Mouse (Mus musculus) stomach, embryonic 14.5 days (tissue): ENCODE results near the gene Rnf32. TPM values are rescaled to one million over a fixed set of nuclear protein-coding genes. Genes with fewer than 3 reads are reported as not detected.

Source experiments
- ATAC-seq: fragments of 200-750 bp; cut with Nextera tagmentation; 2 replicates; pipeline ENCODE4 v1.8.0; 2017; ENCODE audit warnings: low read depth, moderate TSS enrichment; ENCODE audit not compliant: insufficient number of reproducible peaks, insufficient read depth, low FRiP score
- H3K27ac ChIP-seq: fragments of 300-500 bp; sonication (generic); 2 replicates; pipeline ENCODE4 v1.5.1; 2014; ENCODE audit warnings: mild to moderate bottlenecking, low read length, moderate library complexity, mixed read lengths
- H3K27me3 ChIP-seq: fragments of 300-500 bp; sonication (generic); 2 replicates; pipeline ENCODE4 v1.6.1; 2014; ENCODE audit warnings: low read length, control low read depth, mixed read lengths; ENCODE audit not compliant: control insufficient read depth, insufficient read depth
- H3K36me3 ChIP-seq: fragments of 300-500 bp; sonication (generic); 2 replicates; pipeline ENCODE4 v1.6.1; 2014; ENCODE audit warnings: mild to moderate bottlenecking, control low read depth, low read length, moderate library complexity, mixed read lengths; ENCODE audit not compliant: control insufficient read depth, insufficient read depth
- H3K4me1 ChIP-seq: fragments of 300-500 bp; sonication (generic); 2 replicates; pipeline ENCODE4 v1.6.1; 2014; ENCODE audit warnings: low read length, control low read depth, mixed read lengths; ENCODE audit not compliant: control insufficient read depth, insufficient read depth
- H3K4me2 ChIP-seq: fragments of 300-500 bp; sonication (generic); replicated peaks from 2 replicates; pipeline ENCODE4 v1.6.1; 2014; ENCODE audit warnings: low read depth, low read length, control low read depth
- H3K4me3 ChIP-seq: fragments of 300-500 bp; sonication (generic); 2 replicates; pipeline ENCODE4 v1.5.1; 2014; ENCODE audit warnings: low read depth, low read length, control low read depth
- H3K9ac ChIP-seq: fragments of 300-500 bp; sonication (generic); replicated peaks from 2 replicates; pipeline ENCODE4 v1.6.1; 2014; ENCODE audit warnings: low read depth, mild to moderate bottlenecking, control low read depth, low read length, moderate library complexity, mixed read lengths
- H3K9me3 ChIP-seq: fragments of 300-500 bp; sonication (generic); 2 replicates; pipeline ENCODE4 v1.6.1; 2016; ENCODE audit warnings: low read depth, low read length, control low read depth; ENCODE audit not compliant: control insufficient read depth
- WGBS: fragments of 180-500 bp; shearing (Covaris S2); extraction: QIAGEN DNeasy Blood & Tissue Kit; methylation state at CpG from one replicate; pipeline ENCODE4 v1.1.7; 2014; 5-methylcytosine and 5-hydroxymethylcytosine counted together
- polyA plus RNA-seq: library from polyadenylated mRNA; unstranded; fragments of >200 nt; fragmentation: Nextera tagmentation; extraction: Ambion mirVana; gene quantifications from 2 replicates; pipeline ENCODE4 v1.2.1, GENCODE M21; 2014

The Rnf32 gene
- polyA plus RNA-seq, 1 experiment from 2014 or later: 10.8 TPM

GRCm38 (mm10) chr5:29244769-29245168, 49.0 kb downstream of the Rnf32 start:
- Histone ChIP-seq H3K9ac (no peak overlapping the region), H3K4me2 (no peak overlapping the region), H3K4me1 (no peaks in the 10 kb centered on the region), H3K27ac (no peak overlapping the region), H3K4me3 (no peak overlapping the region), H3K36me3 (no peaks in the 10 kb centered on the region), H3K27me3 (no peaks in the 10 kb centered on the region), H3K9me3 (0 out of 2 replicates have a peak, but pooled peaks cover 2% of the 10 kb centered on the region)
- whole genome bisulfite sequencing: no CpG with 5 or more reads among the region's 1 CpGs
- no peak for ATAC-seq

GRCm38 (mm10) chr5:29250795-29251495, 55.2 kb downstream of the Rnf32 start:
- H3K4me1 ChIP-seq: no peaks in the 10 kb centered on the region
- no peak overlapping the region for H3K4me3 ChIP-seq
- no peaks in the 10 kb centered on the region for H3K27me3 ChIP-seq
- H3K9me3 ChIP-seq: no peaks in the 10 kb centered on the region
- ATAC-seq: 0 out of 2 replicates have a peak, but pooled peaks have one; percentile 61
- no peak overlapping the region for H3K9ac ChIP-seq
- H3K36me3 ChIP-seq: no peaks in the 10 kb centered on the region
- WGBS: 64% methylated on average over 8 of the region's 8 CpGs
- H3K4me2 ChIP-seq: no peak overlapping the region
- H3K27ac ChIP-seq: no peak overlapping the region

- no peaks in the 10 kb centered on the region for H3K9me3 ChIP-seq
- H3K4me2 ChIP-seq: no peak overlapping the region
- H3K36me3 ChIP-seq: no peaks in the 10 kb centered on the region
- H3K4me3 ChIP-seq: no peak overlapping the region
- 64% methylated on average over 1 of the region's 1 CpGs for WGBS
- ATAC-seq: no peak
- H3K4me1 ChIP-seq: no peaks in the 10 kb centered on the region
- no peak overlapping the region for H3K9ac ChIP-seq
- H3K27me3 ChIP-seq: no peaks in the 10 kb centered on the region
- no peak overlapping the region for H3K27ac ChIP-seq
Measured at GRCm38 (mm10) chr5:29251496-29251873, 55.7 kb downstream of the Rnf32 start.

- no peak overlapping the region for H3K9ac ChIP-seq
- no peaks in the 10 kb centered on the region for H3K9me3 ChIP-seq
- ATAC-seq: no peak
- H3K4me2 ChIP-seq: no peak overlapping the region
- no peaks in the 10 kb centered on the region for H3K36me3 ChIP-seq
- no peak overlapping the region for H3K4me3 ChIP-seq
- 60% methylated on average over 2 of the region's 2 CpGs for WGBS
- no peak overlapping the region for H3K27ac ChIP-seq
- H3K4me1 ChIP-seq: no peaks in the 10 kb centered on the region
- H3K27me3 ChIP-seq: no peaks in the 10 kb centered on the region
Measured at GRCm38 (mm10) chr5:29253876-29254275, 58.1 kb downstream of the Rnf32 start.

- Histone ChIP-seq H3K36me3 (no peaks in the 10 kb centered on the region), H3K27me3 (no peaks in the 10 kb centered on the region), H3K4me2 (no peak overlapping the region), H3K9ac (no peak overlapping the region), H3K4me3 (no peak overlapping the region), H3K4me1 (no peaks in the 10 kb centered on the region), H3K9me3 (no peaks in the 10 kb centered on the region), H3K27ac (no peak overlapping the region)
- WGBS: 42% methylated on average over 4 of the region's 4 CpGs
- ATAC-seq: no peak
Measured at GRCm38 (mm10) chr5:29270879-29271278, 75.1 kb downstream of the Rnf32 start.

- Histone ChIP-seq H3K4me3 (no peak overlapping the region), H3K9ac (no peak overlapping the region)
Measured at GRCm38 (mm10) chr5:29273426-29273825, 77.6 kb downstream of the Rnf32 start.

GRCm38 (mm10) chr5:29274746-29275145, 79.0 kb downstream of the Rnf32 start:
- H3K4me2 ChIP-seq: no peak overlapping the region
- no peak overlapping the region for H3K9ac ChIP-seq
- no peak for ATAC-seq
- no peaks in the 10 kb centered on the region for H3K4me1 ChIP-seq
- no peaks in the 10 kb centered on the region for H3K9me3 ChIP-seq
- H3K36me3 ChIP-seq: no peaks in the 10 kb centered on the region
- no peak overlapping the region for H3K27ac ChIP-seq
- H3K4me3 ChIP-seq: no peak overlapping the region
- H3K27me3 ChIP-seq: no peaks in the 10 kb centered on the region

More at GRCm38 (mm10) chr5:29273426-29273825, 77.6 kb downstream of the Rnf32 start:
- Histone ChIP-seq H3K4me2 (no peak overlapping the region), H3K27ac (no peak overlapping the region), H3K9me3 (no peaks in the 10 kb centered on the region), H3K27me3 (no peaks in the 10 kb centered on the region), H3K36me3 (no peaks in the 10 kb centered on the region), H3K4me1 (no peaks in the 10 kb centered on the region)
- no peak for ATAC-seq
- 85% methylated on average over 2 of the region's 2 CpGs for WGBS
